Mouse (Mus musculus) mature B cell (primary cell): ENCODE results near the gene Fam107a.

Experiments
- in situ Hi-C: fragments of 300-500 bp; cut with MboI; formaldehyde crosslinking; loops from 2 replicates; pipeline ENCODE4 v1.14.3; 2019

The Fam107a gene

GRCm38 (mm10) chr14:8256881-8257280 is 60.9 kb downstream of the Fam107a start:
- in situ Hi-C loops: no loop called here

DNA sequence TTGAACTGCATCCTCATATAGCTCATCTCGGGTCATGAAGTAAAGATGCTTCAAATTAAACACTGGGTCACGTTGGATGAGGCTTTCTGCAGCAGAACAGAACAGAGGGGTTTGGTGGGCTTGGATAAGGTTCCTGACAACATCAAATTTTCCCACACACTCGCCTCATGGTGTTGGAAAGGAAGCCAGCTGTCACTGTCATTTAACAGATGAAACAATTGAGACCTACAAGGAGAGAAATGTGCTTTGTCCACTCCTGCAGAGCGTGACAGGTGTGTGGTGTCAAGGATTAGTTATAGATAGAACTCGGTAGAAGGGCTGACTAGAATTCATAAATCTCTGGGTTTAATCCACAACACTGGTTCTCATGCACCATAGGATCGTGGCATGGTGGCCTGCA is 61.8 kb downstream of the Fam107a start:
- in situ Hi-C loops: no loop called here

- in situ Hi-C loops: no loop called here
Observed at GRCm38 (mm10) chr14:8255076-8255729, 62.6 kb downstream of the Fam107a start.

DNA sequence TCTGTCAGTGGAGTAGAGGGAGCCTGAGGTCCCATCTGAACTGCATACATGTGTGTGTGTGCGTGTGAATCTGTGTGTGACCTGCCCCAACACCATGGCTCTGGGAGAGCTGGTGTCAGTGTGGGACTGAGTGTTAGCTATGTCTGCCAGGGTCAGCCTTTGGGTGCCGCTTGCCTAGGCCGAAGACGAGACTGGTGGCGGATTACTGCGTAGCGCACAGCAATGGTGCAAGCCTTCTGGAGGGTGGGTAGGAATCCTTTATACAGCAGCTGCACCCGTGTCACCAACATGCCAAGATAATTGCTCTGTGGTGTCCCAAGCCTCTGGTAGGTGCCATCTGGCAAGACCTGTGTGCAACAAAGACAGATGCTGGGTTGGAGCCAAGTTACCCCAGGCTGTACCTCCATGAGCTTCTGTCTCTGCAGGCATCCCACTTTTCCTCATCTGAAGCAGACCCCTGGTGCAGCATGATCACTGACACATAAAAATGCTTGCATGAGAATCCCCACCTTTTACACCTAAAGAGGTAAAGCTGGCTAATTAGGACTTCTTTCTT is 66.4 kb downstream of the Fam107a start:
- in situ Hi-C loops: no loop called here

- in situ Hi-C loops: no loop called here
Observed at GRCm38 (mm10) chr14:8250141-8250871, 67.5 kb downstream of the Fam107a start.

DNA sequence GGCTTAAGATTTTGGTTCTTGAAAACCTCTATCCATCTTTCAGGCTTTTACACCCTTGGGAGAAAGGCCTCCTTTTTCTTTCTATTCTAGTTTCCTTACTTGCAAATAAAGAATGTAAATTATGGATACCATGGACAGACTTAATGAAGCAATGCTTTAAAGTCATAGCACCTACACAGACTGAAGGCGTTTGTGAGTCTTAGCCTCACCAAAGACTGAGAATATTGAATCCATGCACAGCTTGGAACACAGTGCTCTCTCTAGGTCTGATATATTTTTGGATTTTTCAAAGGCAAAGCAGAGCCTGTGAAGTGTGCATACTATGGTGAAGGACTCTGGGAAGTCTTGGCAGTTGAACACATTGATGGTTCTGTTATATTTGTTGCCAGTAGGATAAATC is 68.6 kb downstream of the Fam107a start:
- in situ Hi-C loops: no loop called here

GRCm38 (mm10) chr14:8246878-8247277 is 70.9 kb downstream of the Fam107a start:
- in situ Hi-C loops: no loop called here
